Mouse (Mus musculus): ENCODE data around the gene Prkag2.

The Prkag2 gene

GRCm38 (mm10) chr5:24908141-24908819 lies 192.2 kb downstream of the Prkag2 start:
- DNase-seq: peak; percentile 95

GRCm38 (mm10) chr5:24907737-24908136 lies 192.7 kb downstream of the Prkag2 start:
- DNase-seq: peak; percentile 64

- peak; percentile 23 for DNase-seq
Observed at GRCm38 (mm10) chr5:24906844-24907243, 193.6 kb downstream of the Prkag2 start.

GRCm38 (mm10) chr5:24904941-24905340 lies 195.5 kb downstream of the Prkag2 start:
- no peak for DNase-seq

- DNase-seq: no peak
Observed at GRCm38 (mm10) chr5:24904423-24904822, 196.0 kb downstream of the Prkag2 start.

GRCm38 (mm10) chr5:24904001-24904400 lies 196.4 kb downstream of the Prkag2 start:
- no peak for DNase-seq

GRCm38 (mm10) chr5:24902835-24903234 lies 197.6 kb downstream of the Prkag2 start:
- DNase-seq: peak; percentile 66

- DNase-seq: no peak
Observed at GRCm38 (mm10) chr5:24895606-24896005, 204.8 kb downstream of the Prkag2 start.

- no peak for DNase-seq
Observed at GRCm38 (mm10) chr5:24894814-24895213, 205.6 kb downstream of the Prkag2 start.

- no peak for DNase-seq
Observed at GRCm38 (mm10) chr5:24892461-24892860, 208.0 kb downstream of the Prkag2 start.

- DNase-seq: no peak
Observed at GRCm38 (mm10) chr5:24889860-24890259, 210.6 kb downstream of the Prkag2 start.

GRCm38 (mm10) chr5:24888874-24889591 lies 211.4 kb downstream of the Prkag2 start:
- DNase-seq: no peak

GRCm38 (mm10) chr5:24887271-24887670 lies 213.2 kb downstream of the Prkag2 start:
- DNase-seq: no peak

- DNase-seq: no peak
Observed at GRCm38 (mm10) chr5:24878713-24879112, 221.7 kb downstream of the Prkag2 start.

- DNase-seq: no peak
Observed at GRCm38 (mm10) chr5:24877836-24878624, 222.4 kb downstream of the Prkag2 start.

GRCm38 (mm10) chr5:24876653-24877052 lies 223.8 kb downstream of the Prkag2 start:
- no peak for DNase-seq

GRCm38 (mm10) chr5:24874111-24874510 lies 226.3 kb downstream of the Prkag2 start:
- no peak for DNase-seq

GRCm38 (mm10) chr5:24873221-24873620 lies 227.2 kb downstream of the Prkag2 start:
- no peak for DNase-seq

- peak; percentile 20 for DNase-seq
Observed at GRCm38 (mm10) chr5:24871276-24871675, 229.2 kb downstream of the Prkag2 start.

- no peak for DNase-seq
Observed at GRCm38 (mm10) chr5:24869796-24870289, 230.6 kb downstream of the Prkag2 start.

GRCm38 (mm10) chr5:24863804-24864203 lies 236.6 kb downstream of the Prkag2 start:
- DNase-seq: no peak

- no peak for DNase-seq
Observed at GRCm38 (mm10) chr5:24861449-24861930, 239.0 kb downstream of the Prkag2 start.

All from thymus, postnatal 4 days (tissue).